Mouse (Mus musculus) adrenal gland (tissue): Measurements from ENCODE around the gene Sparcl1.

ENCODE experiments used
- intact Hi-C: fragments of 180-260 bp; cut with DNase I; formaldehyde crosslinking; loops from one replicate; pipeline ENCODE4 v1.15.1; 2025

Gene Sparcl1

DNA sequence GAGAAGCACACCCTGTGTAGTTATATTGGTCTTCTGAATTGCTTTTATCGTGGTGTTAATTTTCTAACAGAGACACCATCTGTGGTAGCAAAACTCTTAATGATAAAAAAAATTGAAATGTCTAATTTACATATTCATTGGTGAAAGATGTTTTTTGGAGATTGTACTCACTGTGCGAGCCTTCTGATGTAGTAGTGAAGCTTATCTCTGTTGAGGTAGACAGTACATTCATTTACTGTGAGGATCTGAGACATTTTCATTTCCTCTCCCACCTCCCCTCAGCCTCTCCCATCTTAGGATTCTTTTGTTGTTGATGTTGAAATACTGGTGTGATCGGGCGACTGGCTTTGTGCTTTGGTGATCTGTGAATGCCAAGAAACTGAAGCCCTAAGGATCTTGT lies 42.5 kb downstream of the Sparcl1 start:
- intact Hi-C loops, result loop anchor here (5.0 kb wide), 1 partner anchor 74 kb away; no protein-coding TSS in a partner anchor

GRCm38 (mm10) chr5:104068751-104069150 lies 44.8 kb downstream of the Sparcl1 start:
- intact Hi-C loops, result no loop called here

DNA sequence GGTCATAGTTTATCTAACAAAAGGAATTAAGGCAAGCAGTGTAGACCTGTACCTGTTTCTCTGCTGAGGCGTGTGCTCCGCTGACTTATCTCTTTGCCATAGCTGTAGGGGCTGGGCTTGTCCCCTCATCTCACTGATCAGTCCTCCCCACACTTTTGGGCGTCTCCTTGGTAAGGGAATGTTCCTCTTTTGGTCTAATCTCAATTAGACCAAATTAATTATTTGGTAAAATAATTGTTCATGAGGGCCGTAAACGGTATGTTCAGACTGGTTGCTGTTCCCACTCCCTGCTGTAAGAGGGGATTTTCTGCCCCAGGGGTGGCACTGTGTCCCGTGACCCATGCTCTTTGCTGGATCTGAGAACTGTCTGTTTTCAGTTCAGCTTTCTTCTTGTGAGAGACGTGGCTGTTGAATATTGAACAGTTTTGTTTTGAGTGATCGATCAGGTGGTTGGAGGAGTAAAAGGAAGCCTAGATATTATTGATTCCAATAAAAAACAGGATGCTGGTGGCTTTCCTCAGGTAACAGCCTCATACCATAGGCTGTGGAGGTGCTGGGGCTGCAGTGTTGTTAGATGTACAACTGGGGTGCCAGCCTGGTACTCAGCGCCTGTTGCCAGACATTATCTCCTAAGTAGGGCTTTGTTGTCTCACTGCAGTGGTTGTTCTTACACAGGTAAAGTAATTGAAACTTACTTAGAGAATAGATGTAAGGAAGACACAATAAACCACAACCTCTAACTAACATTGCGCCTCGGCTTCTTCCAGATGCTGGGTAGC lies 50.6 kb downstream of the Sparcl1 start:
- intact Hi-C loops, result no loop called here

DNA sequence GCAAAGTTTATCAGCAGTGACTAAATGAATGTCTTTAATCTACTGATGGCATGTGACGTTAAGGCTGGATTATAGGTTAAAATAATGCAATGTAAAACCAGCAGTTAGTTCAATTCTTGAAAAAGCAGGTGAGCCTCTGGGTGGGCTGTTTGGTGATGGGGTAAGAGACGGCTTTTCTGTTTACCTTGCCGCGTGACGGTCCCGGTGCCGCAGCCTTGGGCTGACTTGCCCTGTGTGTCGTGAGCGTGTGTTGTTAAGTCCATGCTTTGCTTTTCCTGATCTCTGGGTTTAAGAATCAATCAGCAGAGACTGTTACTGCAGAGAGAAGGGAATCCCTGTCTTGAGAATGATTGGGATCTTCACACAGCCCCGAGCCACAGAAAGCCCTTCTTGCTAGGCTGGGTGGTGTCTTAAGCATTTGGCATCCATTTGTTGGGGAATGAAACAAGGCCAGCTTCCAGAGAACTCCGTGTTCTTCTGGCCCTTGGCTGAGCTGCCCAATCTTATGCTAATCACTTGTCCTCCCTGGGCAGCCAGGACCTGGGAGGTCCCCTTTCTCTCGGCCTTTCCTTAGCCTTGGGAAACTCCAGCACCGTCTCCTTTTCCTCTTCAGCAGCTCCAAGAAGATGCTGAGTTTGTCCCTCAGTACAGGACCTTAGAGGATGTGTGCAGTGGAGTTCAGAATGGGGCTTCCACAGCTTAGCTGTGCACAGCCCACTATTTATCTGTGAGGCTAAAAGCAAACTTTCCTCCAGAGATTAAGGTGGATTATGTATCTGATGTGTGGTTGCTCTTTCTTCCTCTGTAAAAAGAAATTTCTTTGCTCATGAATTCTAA lies 51.4 kb downstream of the Sparcl1 start:
- intact Hi-C loops, result no loop called here

- intact Hi-C loops, result no loop called here
Observed at GRCm38 (mm10) chr5:104060429-104060828, 53.1 kb downstream of the Sparcl1 start.

- intact Hi-C loops, result loop anchor here (5.0 kb wide), 1 partner anchor 57 kb away; no protein-coding TSS in a partner anchor
Observed at GRCm38 (mm10) chr5:104059628-104060027, 53.9 kb downstream of the Sparcl1 start.

- intact Hi-C loops, result loop anchor here (5.0 kb wide), 1 partner anchor 56 kb away; no protein-coding TSS in a partner anchor
Observed at GRCm38 (mm10) chr5:104058021-104058420, 55.5 kb downstream of the Sparcl1 start.

DNA sequence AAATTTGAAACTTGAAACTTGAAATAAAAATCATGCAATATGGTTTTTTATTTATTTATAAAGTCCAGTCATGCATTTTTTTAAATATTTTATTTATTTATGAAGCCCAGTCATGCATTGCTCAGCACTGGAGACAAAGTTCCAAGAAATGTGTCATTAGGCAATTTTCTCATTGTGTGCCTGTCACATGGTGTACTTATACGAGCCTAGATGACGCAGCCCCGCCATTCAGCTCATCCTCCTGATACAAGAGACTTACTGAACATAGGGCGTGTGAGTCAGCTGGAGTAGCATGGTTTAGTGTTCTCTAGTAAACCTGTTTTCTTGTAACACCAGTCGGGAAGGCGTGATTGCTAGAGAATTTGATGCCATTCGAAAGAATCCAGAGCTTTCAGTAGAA lies 57.2 kb downstream of the Sparcl1 start:
- intact Hi-C loops, result loop anchor here (5.0 kb wide), 1 partner anchor 54 kb away; no protein-coding TSS in a partner anchor

DNA sequence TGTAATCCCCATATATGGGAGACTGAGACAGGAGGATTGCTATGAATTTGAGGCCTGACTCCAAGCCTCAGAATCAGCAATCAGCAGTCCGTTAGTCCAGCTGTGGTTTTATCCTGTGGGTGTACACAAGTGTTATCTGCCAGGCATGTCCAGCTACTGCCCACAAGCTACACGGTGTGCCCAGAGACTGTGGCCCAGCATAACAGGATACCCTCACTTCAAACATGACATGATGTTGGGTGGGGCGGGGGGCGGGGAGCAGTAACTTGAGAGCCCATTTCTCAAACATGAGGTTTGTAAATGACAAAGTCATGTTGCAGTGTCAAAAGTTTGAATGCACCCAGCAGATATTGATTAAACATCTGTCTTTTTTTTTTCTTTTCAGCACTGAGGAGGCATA lies 57.7 kb downstream of the Sparcl1 start:
- intact Hi-C loops, result loop anchor here (5.0 kb wide), 1 partner anchor 54 kb away; no protein-coding TSS in a partner anchor

DNA sequence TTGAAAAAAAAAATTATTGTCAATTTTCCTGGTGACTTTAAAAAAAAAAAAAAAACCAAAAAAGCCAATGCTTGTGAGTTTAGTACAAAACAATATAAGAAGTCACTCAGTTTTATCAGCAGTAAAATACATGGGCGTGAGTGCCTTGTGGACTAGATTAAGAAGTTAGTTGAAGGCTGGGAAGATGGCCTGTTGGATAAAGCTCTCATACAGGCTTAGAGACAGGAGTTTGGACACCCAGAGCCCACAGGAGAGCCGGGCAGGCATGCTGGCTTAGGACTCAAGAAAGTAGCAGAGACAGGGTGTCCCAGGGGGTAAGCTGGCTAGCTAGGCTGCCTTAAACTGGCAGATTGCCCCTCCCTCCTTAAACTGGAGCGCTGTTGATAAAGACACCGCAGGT lies 58.6 kb downstream of the Sparcl1 start:
- intact Hi-C loops, result loop anchor here (5.0 kb wide), 1 partner anchor 53 kb away; no protein-coding TSS in a partner anchor

GRCm38 (mm10) chr5:104052956-104053355 lies 60.6 kb downstream of the Sparcl1 start:
- intact Hi-C loops, result no loop called here

GRCm38 (mm10) chr5:104048139-104048538 lies 65.4 kb downstream of the Sparcl1 start:
- intact Hi-C loops, result no loop called here

DNA sequence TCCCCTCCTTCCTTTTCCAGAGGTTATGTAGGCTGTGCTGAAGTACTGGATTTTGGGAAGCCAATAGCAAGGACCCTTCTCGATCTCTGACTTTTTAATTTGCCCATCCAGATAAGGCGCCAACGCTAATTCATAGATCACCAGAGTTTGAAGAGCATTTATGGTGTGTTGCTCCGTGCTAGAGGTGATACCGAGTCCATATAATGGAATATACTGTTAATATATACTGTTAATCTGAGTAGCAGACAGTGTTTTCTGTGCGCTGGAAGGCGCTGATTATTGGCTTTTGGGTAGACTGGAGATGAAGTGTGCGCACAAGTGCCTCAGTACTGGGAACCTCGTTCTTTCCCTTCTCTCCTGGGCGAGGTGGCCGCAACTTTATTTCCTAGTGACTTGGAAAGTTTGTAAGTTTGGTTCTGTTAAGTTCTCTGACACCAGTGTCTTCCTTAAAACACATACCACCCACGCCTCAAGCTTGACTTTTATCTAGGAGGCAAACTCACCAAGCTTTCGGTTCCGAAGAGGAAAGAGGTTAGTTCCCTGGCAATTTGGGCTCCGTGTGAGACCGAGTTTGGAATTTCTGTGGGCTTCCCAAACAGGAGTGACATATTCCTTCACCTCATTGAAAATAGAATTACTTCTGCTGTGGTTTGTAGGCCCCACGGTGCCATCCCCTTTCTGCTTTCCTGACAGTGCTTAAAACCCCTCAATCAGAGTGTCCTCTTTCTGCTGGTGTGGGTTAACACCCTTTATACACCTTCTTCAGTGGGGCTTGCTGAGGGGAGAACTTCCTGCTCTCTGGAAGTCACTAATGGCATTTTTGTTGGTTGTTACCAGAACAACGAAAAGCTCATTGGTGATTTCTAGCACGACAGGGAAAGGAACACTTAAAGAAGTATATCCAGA lies 66.1 kb downstream of the Sparcl1 start:
- intact Hi-C loops, result no loop called here

DNA sequence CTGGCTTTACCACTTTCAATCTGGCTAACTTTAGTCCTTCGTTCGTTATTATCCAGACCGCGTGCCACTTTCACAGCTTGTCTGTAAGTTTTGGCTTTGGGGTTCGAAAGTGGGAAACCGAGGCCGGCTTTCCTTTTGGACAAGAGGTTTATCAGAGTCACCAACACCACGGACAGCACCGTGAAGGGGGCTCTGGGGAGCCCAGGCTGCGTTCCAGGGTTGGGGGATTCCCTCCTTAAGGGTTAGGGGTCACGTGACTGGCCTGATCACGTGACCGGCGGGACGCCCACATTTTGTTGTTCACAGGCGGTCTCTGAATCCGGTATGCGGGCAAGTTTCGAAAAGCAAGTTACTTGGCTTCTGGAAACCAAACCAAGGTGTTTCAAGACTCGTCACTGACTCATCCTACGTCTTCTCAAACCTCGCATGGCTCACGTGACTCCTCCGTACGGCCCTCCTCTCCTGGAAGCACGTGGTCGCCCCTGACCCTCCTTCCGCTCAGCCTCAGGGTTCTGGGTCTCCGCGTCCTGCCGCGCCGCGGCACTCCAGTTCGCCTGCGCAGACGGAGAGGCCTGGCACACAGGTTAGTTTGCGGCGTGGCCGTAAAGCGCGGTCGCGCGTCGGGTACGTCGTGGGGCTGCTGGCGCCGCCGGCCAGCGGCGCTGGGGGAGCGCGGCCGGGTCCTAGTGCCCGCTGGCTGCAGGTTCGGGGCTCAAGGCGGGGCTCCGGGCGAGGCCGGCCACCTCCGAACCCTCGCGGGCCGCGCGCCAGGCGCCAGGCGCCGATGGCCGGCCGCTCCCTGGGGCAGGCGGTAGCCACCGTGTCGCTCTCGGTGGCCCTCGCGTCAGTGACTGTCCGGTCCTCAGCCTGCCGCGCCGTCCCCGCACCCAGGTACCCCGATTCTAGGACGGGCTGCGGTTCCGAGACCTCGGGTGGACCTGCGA lies 67.0 kb downstream of the Sparcl1 start, which contains the start of gene Nudt9:
Gene Nudt9 (plus strand): TSS at position 51 of the 944 bp plus-strand sequence.
- intact Hi-C loops, result no loop called here

GRCm38 (mm10) chr5:104043704-104044103 lies 69.8 kb downstream of the Sparcl1 start:
- intact Hi-C loops, result no loop called here

DNA sequence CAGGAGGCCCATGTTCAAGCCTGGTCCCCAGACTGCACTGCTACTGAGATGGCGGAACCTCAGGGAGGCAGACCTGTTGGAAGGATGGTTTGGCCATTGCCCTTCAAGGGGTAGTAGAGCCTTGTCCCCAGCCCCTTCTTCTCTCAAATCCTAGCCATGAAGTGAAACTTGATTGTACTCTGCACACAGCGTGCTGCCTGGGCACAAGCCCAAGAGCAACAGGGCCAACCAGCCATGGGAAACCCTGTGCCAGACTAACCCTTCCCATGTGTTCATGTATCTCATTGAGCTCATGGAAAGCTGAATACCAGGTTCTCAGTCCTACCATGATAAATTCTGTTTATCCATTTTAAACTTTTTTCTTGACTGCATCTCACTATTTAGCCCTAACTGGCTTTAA lies 70.6 kb downstream of the Sparcl1 start:
- intact Hi-C loops, result no loop called here

DNA sequence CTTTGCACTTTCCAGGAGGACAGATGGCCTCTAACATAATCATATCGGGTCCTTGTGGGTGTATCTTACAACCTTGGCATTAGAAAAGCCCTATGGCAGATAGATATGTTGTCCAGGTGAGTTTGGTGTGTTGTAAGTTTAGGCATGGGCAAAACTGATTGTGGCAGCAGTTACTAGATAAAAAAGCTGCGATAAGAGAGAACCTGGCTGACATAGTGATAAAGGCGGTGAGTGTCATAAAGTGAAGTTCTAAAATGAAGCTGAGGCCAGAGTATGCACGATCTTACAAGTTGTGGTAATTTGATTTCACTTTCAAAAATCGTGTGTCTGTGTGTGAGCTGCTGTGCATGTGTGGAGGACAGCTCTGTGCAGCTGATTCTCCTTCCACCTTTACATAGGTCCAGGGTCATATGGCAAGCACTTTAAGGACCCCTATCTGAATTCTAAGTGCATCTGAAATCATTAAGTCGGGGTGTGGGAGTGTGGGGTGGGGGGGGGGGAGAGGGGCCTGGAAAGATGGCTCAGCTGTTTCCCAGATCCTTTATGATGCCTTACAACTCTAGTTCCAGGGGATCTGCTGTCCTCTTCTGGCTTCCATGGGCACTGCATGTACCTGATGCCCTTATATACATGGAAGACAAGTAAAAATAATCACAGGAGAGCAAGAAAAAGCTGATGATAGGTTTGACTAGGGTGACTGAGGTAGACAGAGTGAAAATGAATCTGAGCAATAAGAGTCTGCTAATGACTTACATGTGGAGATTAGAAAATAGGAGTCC lies 74.2 kb downstream of the Sparcl1 start:
- intact Hi-C loops, result no loop called here

GRCm38 (mm10) chr5:104036686-104037085 lies 76.8 kb downstream of the Sparcl1 start:
- intact Hi-C loops, result no loop called here

- intact Hi-C loops, result no loop called here
Observed at GRCm38 (mm10) chr5:104035824-104036223, 77.7 kb downstream of the Sparcl1 start.
